Mouse (Mus musculus): ENCODE data around the gene Sgpl1. TPM values are rescaled to one million over a fixed set of nuclear protein-coding genes. Genes with fewer than 3 reads are reported as not detected.

Sgpl1 gene
- polyA plus RNA-seq, 1 experiment = not detected

DNA sequence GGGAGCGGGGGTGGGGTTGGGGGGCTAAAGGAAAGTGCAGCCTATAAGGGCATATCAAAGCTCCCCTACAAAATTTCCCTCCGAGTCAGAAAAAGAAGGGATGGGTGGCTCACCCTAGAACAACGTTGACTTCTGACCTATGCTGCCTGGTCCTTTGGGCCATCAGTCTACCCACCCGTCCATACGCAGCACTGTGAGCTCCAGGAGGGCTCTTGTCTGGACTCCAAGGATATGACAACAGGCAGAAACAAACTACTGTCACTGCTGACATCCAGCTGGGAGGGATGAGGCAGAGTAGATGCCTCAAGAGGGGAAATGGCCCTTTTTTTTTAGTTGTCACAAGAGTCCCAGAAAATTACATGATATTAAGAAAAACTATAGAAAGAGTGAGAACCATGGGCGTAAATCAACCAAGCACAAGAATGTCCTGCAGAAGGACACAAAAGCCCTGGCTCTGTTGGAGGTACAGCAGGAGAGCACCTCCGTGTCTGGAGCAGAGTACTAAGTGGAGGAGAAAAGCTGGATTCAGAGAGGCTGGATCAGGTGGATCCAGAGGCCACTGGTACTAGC, 28.8 kb upstream of the Sgpl1 start:
- no peak overlapping the region for H3K27ac ChIP-seq (ENCODE audit: insufficient read depth, low read depth, low read length)
- TF ChIP-seq CTCF (IDR thresholded peaks at IDR 0.05; ENCODE audit: insufficient read depth, low read depth, low read length) (no peak), POLR2A (IDR thresholded peaks at IDR 0.05; ENCODE audit: insufficient read depth, low read depth, low read length) (no peak)
- H3K4me3 ChIP-seq (ENCODE audit: insufficient read depth, low read depth, low read length) = no peak overlapping the region

DNA sequence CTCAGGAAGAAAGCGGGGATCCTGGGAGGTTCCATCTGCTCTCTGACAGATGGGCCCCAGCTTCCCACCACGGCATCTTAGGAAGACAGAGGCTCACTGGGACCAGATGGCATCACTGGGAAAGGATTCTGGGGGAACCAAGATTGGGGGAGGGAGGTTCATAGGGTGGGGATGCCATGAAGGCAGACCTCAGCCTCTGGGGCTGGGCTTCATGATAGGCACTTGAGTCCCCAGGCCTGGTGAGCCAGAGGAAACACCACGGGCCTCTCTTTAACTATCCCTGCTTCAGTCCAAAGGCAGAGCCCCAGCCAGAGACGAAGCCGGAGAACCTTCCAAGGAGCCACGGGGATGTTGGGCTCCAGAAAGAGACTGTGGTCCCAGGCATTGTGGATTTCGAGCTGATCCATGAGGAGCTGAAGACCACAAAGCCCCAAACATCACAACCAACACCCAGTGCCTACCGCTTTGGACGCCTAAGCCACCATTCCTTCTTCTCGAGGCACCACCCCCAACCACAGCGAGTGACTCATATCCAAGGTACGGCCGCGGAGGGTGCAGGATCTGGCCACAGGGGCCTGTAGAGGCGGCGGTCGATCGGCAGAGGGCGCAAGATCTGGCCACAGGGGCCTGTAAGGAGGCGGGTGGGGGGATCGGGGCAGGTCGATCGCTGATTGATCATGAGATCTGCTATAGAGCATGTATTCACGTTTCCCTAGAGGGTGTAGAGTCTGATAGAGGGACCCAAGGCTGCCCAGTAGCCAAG, 28.1 kb upstream of the Sgpl1 start:
- WGBS = 17% methylated on average over 24 of the region's 24 CpGs

More for the DNA sequence above, 28.8 kb upstream of the Sgpl1 start:
- 61% methylated on average over 7 of the region's 7 CpGs for WGBS
- peaks cover 5% of the 10 kb centered on the region for H3K4me1 ChIP-seq (ENCODE audit: control insufficient read depth, insufficient read depth, low read length)

DNA sequence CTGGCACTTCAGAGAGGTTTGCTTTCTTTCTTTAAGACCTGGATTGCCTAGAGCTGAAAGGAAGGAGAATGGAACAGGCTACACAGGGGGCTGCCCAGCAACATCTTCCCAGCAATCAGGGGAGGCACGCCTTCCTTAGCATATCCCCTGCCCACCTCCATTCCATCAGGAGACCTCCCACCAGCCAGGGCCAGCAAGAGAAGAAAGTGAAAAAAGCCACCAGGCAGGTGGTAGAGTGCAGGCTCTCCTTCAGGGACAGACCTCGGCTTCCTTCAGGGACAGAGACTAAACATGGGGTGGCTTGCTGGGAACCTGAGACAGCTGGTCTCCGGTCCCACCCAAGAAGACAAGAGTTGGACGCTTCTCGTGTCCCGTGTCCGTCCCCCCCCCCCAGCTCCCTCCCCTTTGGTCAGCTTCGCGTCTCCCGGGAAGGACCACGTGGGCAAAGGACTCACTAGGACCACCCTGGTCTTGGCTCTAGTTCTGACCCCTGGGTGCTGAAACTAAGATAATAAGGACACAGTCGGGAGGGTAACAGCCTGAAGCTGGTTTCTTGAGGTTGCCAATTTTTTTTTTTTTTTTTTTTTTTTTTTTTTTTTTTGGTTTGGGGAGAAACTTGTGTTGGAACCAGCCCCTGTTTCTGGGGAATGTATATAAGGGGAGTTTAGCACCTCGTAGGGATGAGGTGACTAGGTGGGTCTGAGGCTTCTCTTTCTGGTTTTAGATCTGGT, 27.4 kb upstream of the Sgpl1 start:
- no peak overlapping the region for H3K4me3 ChIP-seq (ENCODE audit: insufficient read depth, low read depth, low read length)
- H3K4me1 ChIP-seq (ENCODE audit: control insufficient read depth, insufficient read depth, low read length) = peaks cover 5% of the 10 kb centered on the region
- no peak overlapping the region for H3K27ac ChIP-seq (ENCODE audit: insufficient read depth, low read depth, low read length)
- TF ChIP-seq CTCF (IDR thresholded peaks at IDR 0.05; ENCODE audit: insufficient read depth, low read depth, low read length) (no peak), POLR2A (IDR thresholded peaks at IDR 0.05; ENCODE audit: insufficient read depth, low read depth, low read length) (no peak)
- 51% methylated on average over 13 of the region's 13 CpGs for WGBS

More for the DNA sequence above, 28.1 kb upstream of the Sgpl1 start:
- Histone ChIP-seq H3K4me3 (ENCODE audit: insufficient read depth, low read depth, low read length) (no peak overlapping the region), H3K27ac (ENCODE audit: insufficient read depth, low read depth, low read length) (no peak overlapping the region), H3K4me1 (ENCODE audit: control insufficient read depth, insufficient read depth, low read length) (peaks cover 5% of the 10 kb centered on the region)
- TF ChIP-seq POLR2A (IDR thresholded peaks at IDR 0.05; ENCODE audit: insufficient read depth, low read depth, low read length) = no peak
- peak; percentile 46; the same call in 1 of the 2 replicates for TF ChIP-seq CTCF (IDR thresholded peaks at IDR 0.05; ENCODE audit: insufficient read depth, low read depth, low read length)

DNA sequence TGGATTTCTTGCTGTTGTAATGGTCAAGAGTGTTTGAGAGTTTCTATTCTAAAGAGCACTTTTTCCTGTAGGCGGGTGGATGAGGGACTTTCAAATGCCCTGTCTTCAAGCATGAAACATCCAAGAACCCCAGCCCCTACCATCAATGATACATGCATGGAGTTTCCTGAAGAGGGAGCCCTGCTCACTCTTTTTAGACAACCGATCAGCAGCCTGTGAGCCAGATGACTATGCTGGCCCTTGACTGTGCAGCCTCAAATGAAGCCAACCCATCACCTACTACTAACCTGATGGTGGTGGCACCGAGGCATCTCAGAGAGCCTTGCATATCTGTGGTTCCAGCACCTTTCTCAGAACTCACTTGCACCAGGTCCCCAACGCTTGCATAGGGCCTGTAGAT, 25.0 kb upstream of the Sgpl1 start:
- Histone ChIP-seq H3K4me3 (ENCODE audit: insufficient read depth, low read depth, low read length) (no peak overlapping the region), H3K27ac (ENCODE audit: insufficient read depth, low read depth, low read length) (no peak overlapping the region), H3K4me1 (ENCODE audit: control insufficient read depth, insufficient read depth, low read length) (peaks cover 5% of the 10 kb centered on the region)
- WGBS = 89% methylated on average over 4 of the region's 4 CpGs
- TF ChIP-seq POLR2A (IDR thresholded peaks at IDR 0.05; ENCODE audit: insufficient read depth, low read depth, low read length) (no peak), CTCF (IDR thresholded peaks at IDR 0.05; ENCODE audit: insufficient read depth, low read depth, low read length) (no peak)

DNA sequence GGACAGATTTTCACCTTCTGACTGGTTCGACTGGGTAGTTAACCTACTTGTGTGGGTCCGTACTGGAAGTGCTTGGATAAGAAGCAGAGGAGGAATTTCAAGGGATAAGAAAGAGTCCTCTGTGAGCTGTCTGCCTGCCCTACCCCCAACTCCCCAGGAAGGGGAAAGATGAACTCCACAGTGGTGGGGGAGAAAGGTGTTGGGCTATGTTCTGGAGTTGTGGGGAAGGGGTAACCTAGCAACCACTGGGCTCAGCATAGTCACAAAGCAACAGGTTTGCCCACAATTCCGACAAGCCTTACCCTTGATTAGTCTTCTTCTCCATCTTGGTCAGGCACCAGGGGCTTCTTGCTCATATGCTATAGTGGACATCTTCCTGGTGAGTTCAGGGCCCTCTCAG, 24.2 kb upstream of the Sgpl1 start, which contains the start of gene Tbata:
Gene Tbata (plus strand): TSS at position 301 of the 400 bp plus-strand sequence.
- peaks cover 5% of the 10 kb centered on the region for H3K4me1 ChIP-seq (ENCODE audit: control insufficient read depth, insufficient read depth, low read length)
- no peak within 1 kb of the TSS for H3K4me3 ChIP-seq (ENCODE audit: insufficient read depth, low read depth, low read length)
- WGBS = 75% methylated on average over 3 of the region's 3 CpGs
- H3K27ac ChIP-seq (ENCODE audit: insufficient read depth, low read depth, low read length) = no peak within 1 kb of the TSS
- TF ChIP-seq CTCF (IDR thresholded peaks at IDR 0.05; ENCODE audit: insufficient read depth, low read depth, low read length) (no peak), POLR2A (IDR thresholded peaks at IDR 0.05; ENCODE audit: insufficient read depth, low read depth, low read length) (no peak)

DNA sequence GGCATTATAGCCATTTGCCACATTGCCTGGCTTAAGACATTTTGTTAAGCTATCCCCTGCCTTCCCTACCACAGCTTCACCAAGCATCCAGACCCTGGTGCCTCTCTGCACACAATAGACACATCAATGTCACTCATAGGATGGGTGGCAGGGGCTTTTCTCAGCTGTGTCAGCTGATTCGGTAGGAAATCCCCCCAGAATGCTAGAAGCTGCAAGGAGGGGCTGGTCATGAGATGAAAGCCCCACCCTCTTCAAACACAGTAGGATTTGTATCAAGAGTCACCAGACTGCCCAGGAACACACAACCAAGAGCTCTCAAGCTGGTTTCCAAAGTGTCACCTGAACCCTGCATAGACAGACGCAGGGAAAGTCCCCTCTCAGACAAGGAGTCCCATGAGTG, 20.9 kb upstream of the Sgpl1 start:
- H3K4me1 ChIP-seq (ENCODE audit: control insufficient read depth, insufficient read depth, low read length) = no peaks in the 10 kb centered on the region
- H3K4me3 ChIP-seq (ENCODE audit: insufficient read depth, low read depth, low read length) = no peak overlapping the region
- WGBS = 67% methylated on average over 2 of the region's 2 CpGs
- TF ChIP-seq CTCF (IDR thresholded peaks at IDR 0.05; ENCODE audit: insufficient read depth, low read depth, low read length) (no peak), POLR2A (IDR thresholded peaks at IDR 0.05; ENCODE audit: insufficient read depth, low read depth, low read length) (no peak)
- H3K27ac ChIP-seq (ENCODE audit: insufficient read depth, low read depth, low read length) = no peak overlapping the region

DNA sequence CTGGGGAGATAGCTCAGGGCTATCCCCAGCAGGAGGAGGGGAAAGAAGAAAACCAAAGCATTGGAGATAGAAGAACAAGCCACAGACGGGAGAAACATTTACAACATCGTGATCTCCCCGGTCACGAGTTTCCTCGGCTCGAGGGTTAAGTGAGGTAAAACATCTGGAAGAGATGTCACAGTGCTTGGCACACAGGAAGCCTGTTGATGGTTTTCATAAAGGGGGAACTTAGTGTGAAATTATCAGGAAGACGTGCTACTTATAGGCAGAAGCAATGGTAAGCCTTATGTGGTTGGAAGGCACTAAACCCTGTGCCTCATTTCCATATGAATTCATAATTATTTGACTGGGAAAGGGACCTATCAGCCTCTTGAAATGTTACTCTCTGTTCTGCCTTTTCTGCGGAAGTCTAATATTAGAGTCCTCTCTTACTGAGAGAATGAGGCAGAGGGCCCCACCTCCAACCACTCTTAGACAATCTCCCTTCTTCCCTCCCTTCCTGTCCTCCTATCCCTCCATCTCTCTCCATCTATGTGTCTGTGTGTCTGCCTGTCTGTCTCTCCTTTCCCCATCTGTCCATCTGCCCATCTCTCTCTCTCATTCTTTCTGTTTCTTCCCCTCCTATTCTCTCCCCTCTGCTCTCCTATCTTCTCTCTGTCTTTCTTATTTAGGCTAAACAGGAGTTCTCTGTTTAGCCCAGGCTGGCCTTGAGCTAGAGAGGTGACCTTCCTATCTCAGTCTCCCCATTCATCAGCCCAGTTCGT, 20.0 kb upstream of the Sgpl1 start:
- TF ChIP-seq CTCF (IDR thresholded peaks at IDR 0.05; ENCODE audit: insufficient read depth, low read depth, low read length) (no peak), POLR2A (IDR thresholded peaks at IDR 0.05; ENCODE audit: insufficient read depth, low read depth, low read length) (no peak)
- H3K4me3 ChIP-seq (ENCODE audit: insufficient read depth, low read depth, low read length) = no peak overlapping the region
- H3K4me1 ChIP-seq (ENCODE audit: control insufficient read depth, insufficient read depth, low read length) = no peaks in the 10 kb centered on the region
- 47% methylated on average over 9 of the region's 9 CpGs for WGBS
- H3K27ac ChIP-seq (ENCODE audit: insufficient read depth, low read depth, low read length) = no peak overlapping the region

DNA sequence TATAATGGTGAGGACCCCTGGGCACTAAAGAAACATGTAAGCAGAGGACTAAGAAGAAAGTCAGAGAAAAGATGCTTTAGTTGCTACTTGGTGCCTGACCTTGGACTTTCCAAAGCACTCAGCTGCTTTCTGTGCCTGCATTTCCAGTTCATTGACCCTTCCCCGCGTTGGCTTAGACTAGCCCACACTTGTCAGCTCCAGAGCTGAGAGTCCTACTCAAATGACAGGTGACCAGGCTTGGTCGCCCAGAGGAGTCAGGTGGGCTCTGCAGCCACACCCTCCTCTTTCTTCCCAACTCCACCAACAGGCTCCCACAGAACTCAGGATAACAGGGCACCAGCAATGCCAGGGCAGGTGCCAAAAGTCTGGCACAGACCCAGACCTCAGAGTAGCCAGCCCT, 14.9 kb upstream of the Sgpl1 start:
- Histone ChIP-seq H3K27ac (ENCODE audit: insufficient read depth, low read depth, low read length) (no peak overlapping the region), H3K4me3 (ENCODE audit: insufficient read depth, low read depth, low read length) (no peak overlapping the region), H3K4me1 (ENCODE audit: control insufficient read depth, insufficient read depth, low read length) (peaks cover 3% of the 10 kb centered on the region; the same call in 1 of the 2 replicates)
- whole genome bisulfite sequencing = 85% methylated on average over 3 of the region's 3 CpGs
- TF ChIP-seq CTCF (IDR thresholded peaks at IDR 0.05; ENCODE audit: insufficient read depth, low read depth, low read length) = no peak
- no peak for TF ChIP-seq POLR2A (IDR thresholded peaks at IDR 0.05; ENCODE audit: insufficient read depth, low read depth, low read length)
